ENCODE assay signal across 8 mouse cellular contexts in genomic region chr13:81711546-81712371, GRCm38 (mm10). TPM values are rescaled to one million over a fixed set of nuclear protein-coding genes. Genes with fewer than 3 reads are reported as not detected.
DNase-seq lines count a peak whose midpoint lies in the region; ATAC-seq lines count a peak whose summit lies in the region.

No protein-coding gene starts in this region.

- DNase-seq in embryo, embryonic 11 days: peak; percentile 44
- DNase-seq in embryo, embryonic 10 days (ENCODE audit: low spot score): no peak
- peak; percentile 69 to 70 for DNase-seq in cerebellum, postnatal 14 days
- DNase-seq in gastrocnemius, postnatal 14 days: peak; percentile 14
- peak; percentile 34 for DNase-seq in layer of hippocampus, adult 9-11 months
- DNase-seq in telencephalon, adult 2 months (ENCODE audit: low read depth, low spot score): peak; percentile 46

- peak; percentile 2 for ATAC-seq in CD4-positive, CD25-positive, alpha-beta regulatory T cell, adult 4 months
- ATAC-seq in megakaryocyte-erythroid progenitor cell, adult 5-6 weeks (replicated peaks; ENCODE audit: low FRiP score, low TSS enrichment, poor library complexity, severe bottlenecking): peak; percentile 32

- intact Hi-C loops in gastrocnemius, postnatal 14 days (cut with DNase I; ENCODE audit: low total_unique reads): no loop called here

RNA-seq across cellular contexts. Expression of gene Mblac2, which starts 0.6 kb away (rescaled TPM):
- 10 to 100 TPM in 1 of 2 experiments, 1 to 10 TPM in 1; 9.6 to 14.8 TPM for polyA plus RNA-seq in CD4-positive, CD25-positive, alpha-beta regulatory T cell, adult 4 months (2017; shearing (Covaris generic))
- total RNA-seq in gastrocnemius, postnatal 14 days (2021): 1 to 10 TPM; 1.1 TPM
- total RNA-seq in megakaryocyte-erythroid progenitor cell, adult 5-6 weeks (2014; fragmentation: Nextera tagmentation): 3.4 and 9.1 TPM in 2 replicates
- total RNA-seq in megakaryocyte-erythroid progenitor cell, adult 5-6 weeks (2017): 2.4 and 4.3 TPM in 2 replicates

RNA-seq across cellular contexts. Expression of gene Polr3g, which starts 0.9 kb away (rescaled TPM):
- 1 to 10 TPM; 6.8 to 8.4 TPM for polyA plus RNA-seq in CD4-positive, CD25-positive, alpha-beta regulatory T cell, adult 4 months (2017; shearing (Covaris generic))
- total RNA-seq in gastrocnemius, postnatal 14 days (2021): 1 to 10 TPM in 1 of 2 experiments, under 1 TPM in 1; 0.69 to 1.3 TPM
- total RNA-seq in megakaryocyte-erythroid progenitor cell, adult 5-6 weeks (2014; fragmentation: Nextera tagmentation): 28.5 and 38.2 TPM in 2 replicates
- 31.6 and 39.2 TPM in 2 replicates for total RNA-seq in megakaryocyte-erythroid progenitor cell, adult 5-6 weeks (2017)

RNA-seq across cellular contexts. Expression of gene Lysmd3, which starts 54.3 kb away (rescaled TPM):
- polyA plus RNA-seq in CD4-positive, CD25-positive, alpha-beta regulatory T cell, adult 4 months (2017; shearing (Covaris generic)): 10 to 100 TPM; 17.1 to 23.7 TPM
- total RNA-seq in gastrocnemius, postnatal 14 days (2021): 1 to 10 TPM; 6.2 to 7.9 TPM
- total RNA-seq in megakaryocyte-erythroid progenitor cell, adult 5-6 weeks (2014; fragmentation: Nextera tagmentation): 13.7 and 21.5 TPM in 2 replicates
- 29.1 and 31.8 TPM in 2 replicates for total RNA-seq in megakaryocyte-erythroid progenitor cell, adult 5-6 weeks (2017)

Comparison
In these comparisons a context has a peak if more than half of its experiments do, and no peak if none do; other contexts are left out.
1. RNA of gene Polr3g, which starts 0.9 kb away (total RNA-seq): 28.5 to 39.2 TPM in megakaryocyte-erythroid progenitor cell, adult 5-6 weeks; 0.69 to 1.3 TPM in gastrocnemius, postnatal 14 days; every median in the first group is over 10 times any median in the second.